Mouse (Mus musculus): Measurements from ENCODE around the gene Cd68. TPM values are rescaled to one million over a fixed set of nuclear protein-coding genes. Genes with fewer than 3 reads are reported as not detected.
A peak's percentile ranks its signal among the peaks of the same experiment; 100 is the strongest.
"Not testable (repeated sequence)": the region's sequence is repeated elsewhere in the genome, so short reads cannot be mapped to it uniquely, and the experiment has no call there.

Gene Cd68
- polyA plus RNA-seq, 1 experiment from 2014 or later, result 9.4 TPM

GRCm38 (mm10) chr11:69629802-69630201 is 36.2 kb downstream of the Cd68 start:
- Histone ChIP-seq H3K27me3 (replicated peaks) (no peaks in the 10 kb centered on the region), H3K27ac (no peak overlapping the region), H3K36me3 (replicated peaks) (no peaks in the 10 kb centered on the region), H3K4me2 (no peak overlapping the region), H3K9ac (no peak overlapping the region), H3K9me3 (no peaks in the 10 kb centered on the region), H3K4me3 (no peak overlapping the region), H3K4me1 (peaks cover 17% of the 10 kb centered on the region)
- WGBS, result 63% methylated on average over 1 of the region's 1 CpGs
- ATAC-seq (replicated peaks), result no peak

GRCm38 (mm10) chr11:69628286-69628685 is 37.7 kb downstream of the Cd68 start:
- ATAC-seq (replicated peaks), result no peak
- H3K9me3 ChIP-seq, result no peaks in the 10 kb centered on the region
- H3K27ac ChIP-seq, result no peak overlapping the region
- no peaks in the 10 kb centered on the region for H3K36me3 ChIP-seq (replicated peaks)
- H3K4me1 ChIP-seq, result peaks cover 5% of the 10 kb centered on the region
- no peak overlapping the region for H3K9ac ChIP-seq
- no peak overlapping the region for H3K4me2 ChIP-seq
- H3K27me3 ChIP-seq (replicated peaks), result no peaks in the 10 kb centered on the region
- WGBS, result 38% methylated on average over 6 of the region's 6 CpGs
- H3K4me3 ChIP-seq, result no peak overlapping the region

- H3K27me3 ChIP-seq (replicated peaks); H3K9ac ChIP-seq; H3K4me2 ChIP-seq; H3K9me3 ChIP-seq; H3K4me3 ChIP-seq; H3K27ac ChIP-seq; H3K36me3 ChIP-seq (replicated peaks); ATAC-seq (replicated peaks): not testable (repeated sequence)
- H3K4me1 ChIP-seq, result peaks cover 11% of the 10 kb centered on the region
- 86% methylated on average over 2 of the region's 2 CpGs for WGBS
These were observed 41.6 kb downstream of the Cd68 start for GRCm38 (mm10) chr11:69624339-69624738.

GRCm38 (mm10) chr11:69623006-69623405 is 42.9 kb downstream of the Cd68 start:
- H3K9ac ChIP-seq, result peak overlapping the region; percentile 63; the same call in 1 of the 2 replicates
- no peak overlapping the region; the same call in 1 of the 2 replicates for H3K27ac ChIP-seq
- WGBS, result 72% methylated on average over 4 of the region's 4 CpGs
- H3K4me2 ChIP-seq, result peak overlapping the region; percentile 79
- no peaks in the 10 kb centered on the region for H3K9me3 ChIP-seq
- peaks cover 11% of the 10 kb centered on the region for H3K4me1 ChIP-seq
- no peak for ATAC-seq (replicated peaks)
- peak overlapping the region; percentile 50 for H3K4me3 ChIP-seq
- no peaks in the 10 kb centered on the region for H3K27me3 ChIP-seq (replicated peaks)
- H3K36me3 ChIP-seq (replicated peaks), result no peaks in the 10 kb centered on the region

GRCm38 (mm10) chr11:69622406-69622805 is 43.5 kb downstream of the Cd68 start:
- ATAC-seq (replicated peaks), result peak; percentile 56
- Histone ChIP-seq H3K4me2 (peak overlapping the region; percentile 79), H3K27me3 (replicated peaks) (no peaks in the 10 kb centered on the region), H3K4me1 (peaks cover 11% of the 10 kb centered on the region), H3K4me3 (peak overlapping the region; percentile 50), H3K9ac (peak overlapping the region; percentile 63), H3K9me3 (no peaks in the 10 kb centered on the region), H3K36me3 (replicated peaks) (no peaks in the 10 kb centered on the region), H3K27ac (peak overlapping the region; percentile 82)
- WGBS, result 47% methylated on average over 6 of the region's 6 CpGs

GRCm38 (mm10) chr11:69621571-69622268 is 44.2 kb downstream of the Cd68 start, which contains the start of gene Sat2:
Gene Sat2 (plus strand): TSS chr11:69622024.
- Histone ChIP-seq H3K36me3 (replicated peaks) (no peaks in the 10 kb centered on the region), H3K4me3 (peak within 1 kb of the TSS; percentile 50), H3K4me2 (peak within 1 kb of the TSS; percentile 79), H3K4me1 (peaks cover 11% of the 10 kb centered on the region), H3K9me3 (no peaks in the 10 kb centered on the region), H3K9ac (peak within 1 kb of the TSS; percentile 63), H3K27ac (peak within 1 kb of the TSS; percentile 82), H3K27me3 (replicated peaks) (no peaks in the 10 kb centered on the region)
- 0% methylated on average over 20 of the region's 20 CpGs for WGBS
- peak; percentile 90 for ATAC-seq (replicated peaks)

- Histone ChIP-seq H3K9ac (no peak overlapping the region), H3K4me1 (peaks cover 11% of the 10 kb centered on the region), H3K4me2 (no peak overlapping the region), H3K36me3 (replicated peaks) (no peaks in the 10 kb centered on the region), H3K4me3 (no peak overlapping the region), H3K9me3 (no peaks in the 10 kb centered on the region), H3K27ac (no peak overlapping the region), H3K27me3 (replicated peaks) (0 out of 2 replicates have a peak, but pooled peaks cover under 1% of the 10 kb centered on the region)
- 88% methylated on average over 7 of the region's 7 CpGs for WGBS
- ATAC-seq (replicated peaks), result no peak
These were observed 45.4 kb downstream of the Cd68 start for GRCm38 (mm10) chr11:69620394-69621081.

- WGBS, result 78% methylated on average over 5 of the region's 5 CpGs
These were observed 48.1 kb downstream of the Cd68 start, which contains the start of gene Shbg for GRCm38 (mm10) chr11:69617805-69618204. Gene Shbg (minus strand): TSS chr11:69617905.

GRCm38 (mm10) chr11:69616781-69617180 is 49.2 kb downstream of the Cd68 start:
- Histone ChIP-seq H3K36me3 (replicated peaks) (no peaks in the 10 kb centered on the region), H3K4me2 (no peak overlapping the region), H3K4me1 (no peaks in the 10 kb centered on the region; the same call in 1 of the 2 replicates), H3K9me3 (no peaks in the 10 kb centered on the region), H3K27ac (no peak overlapping the region), H3K9ac (no peak overlapping the region), H3K27me3 (replicated peaks) (0 out of 2 replicates have a peak, but pooled peaks cover 3% of the 10 kb centered on the region), H3K4me3 (no peak overlapping the region)
- no peak for ATAC-seq (replicated peaks)
- 51% methylated on average over 10 of the region's 10 CpGs for WGBS

More at GRCm38 (mm10) chr11:69617805-69618204, 48.1 kb downstream of the Cd68 start, which contains the start of gene Shbg:
- Histone ChIP-seq H3K27me3 (replicated peaks) (0 out of 2 replicates have a peak, but pooled peaks cover 3% of the 10 kb centered on the region), H3K4me2 (no peak within 1 kb of the TSS), H3K4me1 (peaks cover 6% of the 10 kb centered on the region), H3K4me3 (no peak within 1 kb of the TSS), H3K27ac (no peak within 1 kb of the TSS), H3K9me3 (no peaks in the 10 kb centered on the region), H3K36me3 (replicated peaks) (no peaks in the 10 kb centered on the region), H3K9ac (no peak within 1 kb of the TSS)
- ATAC-seq (replicated peaks), result no peak

GRCm38 (mm10) chr11:69614257-69614588 is 51.7 kb downstream of the Cd68 start:
- H3K36me3 ChIP-seq (replicated peaks); H3K9me3 ChIP-seq; H3K4me1 ChIP-seq; H3K27me3 ChIP-seq (replicated peaks); H3K27ac ChIP-seq; H3K9ac ChIP-seq; ATAC-seq (replicated peaks); H3K4me3 ChIP-seq; H3K4me2 ChIP-seq: not testable (repeated sequence)
- 58% methylated on average over 11 of the region's 11 CpGs for WGBS

Data from midbrain, embryonic 15.5 days (tissue).